Mouse (Mus musculus) cerebellum, adult 9-10 months (tissue): ENCODE measurements around the gene Klf6.

Source experiments
- DNase-seq: peaks from one replicate; pipeline ENCODE4 v3.0.0; 2022

Gene Klf6

DNA sequence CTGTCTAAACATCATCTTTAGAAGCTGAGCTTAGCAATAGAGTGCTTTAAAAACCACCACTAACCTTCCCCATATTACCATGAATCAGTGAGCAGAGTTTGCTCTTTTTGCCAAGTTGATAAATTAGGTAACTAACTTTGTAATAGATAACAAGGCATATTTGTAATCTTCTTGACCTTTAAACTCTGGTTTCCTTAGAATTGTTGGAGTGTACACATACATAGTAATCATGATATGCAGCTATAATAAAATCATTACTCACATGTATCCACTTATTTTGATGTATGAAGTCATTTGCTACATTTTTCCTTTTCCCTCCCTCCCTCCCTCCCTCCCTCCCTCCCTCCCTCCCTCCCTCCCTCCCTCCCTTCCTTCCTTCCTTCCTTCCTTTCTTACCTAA is 56.1 kb downstream of the Klf6 start:
- DNase-seq = no peak

- DNase-seq = no peak
Observed at GRCm38 (mm10) chr13:5919966-5920365, 58.7 kb downstream of the Klf6 start.
